Mouse (Mus musculus) midbrain, postnatal 0 days (tissue): ENCODE results near the gene Fam234a. TPM values are rescaled to one million over a fixed set of nuclear protein-coding genes. Genes with fewer than 3 reads are reported as not detected.

Experiments
- ATAC-seq: fragments of 200-750 bp; cut with Nextera tagmentation; 2 replicates; pipeline ENCODE4 v1.8.0; 2017; ENCODE audit warnings: moderate number of reproducible peaks, mild to moderate bottlenecking, moderate TSS enrichment, moderate library complexity; ENCODE audit not compliant: low FRiP score
- DNase-seq: peaks from one replicate; pipeline ENCODE4 v3.0.0-alpha.2; 2015; ENCODE audit warnings: low spot score
- H3K27ac ChIP-seq: fragments of 300-500 bp; sonication (generic); 2 replicates; pipeline ENCODE4 v1.5.1; 2014; ENCODE audit warnings: low read depth, mild to moderate bottlenecking, low read length, mixed read lengths
- H3K27me3 ChIP-seq: fragments of 300-500 bp; sonication (generic); 2 replicates; pipeline ENCODE4 v1.6.1; 2014; ENCODE audit warnings: low read length, control low read depth, mixed read lengths; ENCODE audit not compliant: insufficient read depth
- H3K36me3 ChIP-seq: fragments of 300-500 bp; sonication (generic); 2 replicates; pipeline ENCODE4 v1.6.1; 2014; ENCODE audit warnings: low read length, control low read depth, mixed read lengths; ENCODE audit not compliant: insufficient read depth
- H3K4me1 ChIP-seq: fragments of 300-500 bp; sonication (generic); 2 replicates; pipeline ENCODE4 v1.6.1; 2014; ENCODE audit warnings: mild to moderate bottlenecking, control low read depth, antibody characterized with exemption, low read length, mixed read lengths; ENCODE audit not compliant: insufficient read depth
- H3K4me2 ChIP-seq: fragments of 300-500 bp; sonication (generic); 2 replicates; pipeline ENCODE4 v1.6.1; 2014; ENCODE audit warnings: low read depth, mild to moderate bottlenecking, low read length, mixed read lengths; ENCODE audit not compliant: poor library complexity, severe bottlenecking
- H3K4me3 ChIP-seq: fragments of 300-500 bp; sonication (generic); 2 replicates; pipeline ENCODE4 v1.5.1; 2014; ENCODE audit warnings: low read depth, mild to moderate bottlenecking, low read length, moderate library complexity
- H3K9ac ChIP-seq: fragments of 300-500 bp; sonication (generic); replicated peaks from 2 replicates; pipeline ENCODE4 v1.6.1; 2014; ENCODE audit warnings: mild to moderate bottlenecking, low read length, moderate library complexity, mixed read lengths; ENCODE audit not compliant: poor library complexity, severe bottlenecking
- H3K9me3 ChIP-seq: fragments of 300-500 bp; sonication (generic); 2 replicates; pipeline ENCODE4 v1.6.1; 2016; ENCODE audit warnings: low read length, control low read depth
- CTCF ChIP-seq: IDR thresholded peaks from 2 replicates; pipeline ENCODE4 v1.5.1; 2016; ENCODE audit warnings: antibody characterized with exemption, mild to moderate bottlenecking
- WGBS: fragments of 180-500 bp; shearing (Covaris S2); extraction: QIAGEN DNeasy Blood & Tissue Kit; methylation state at CpG from one replicate; pipeline ENCODE4 v1.1.7; 2014; 5-methylcytosine and 5-hydroxymethylcytosine counted together
- polyA plus RNA-seq: library from polyadenylated mRNA; unstranded; fragments of >200 nt; fragmentation: Nextera tagmentation; extraction: Ambion mirVana; gene quantifications from 2 replicates; pipeline ENCODE4 v1.2.1, GENCODE M21; 2015
- total RNA-seq: library from RNA; depleted of rRNA; stranded (reverse); fragments of >200 nt; gene quantifications from 2 replicates; pipeline ENCODE4 v1.2.3, GENCODE M21; 2014

Gene Fam234a
- total and polyA plus RNA-seq, 2 experiments from 2014 or later: 31.5 to 32.4 TPM

GRCm38 (mm10) chr17:26203321-26203811 lies 40.7 kb downstream of the Fam234a start:
- H3K4me2 ChIP-seq: peak overlapping the region; percentile 93
- 0 out of 2 replicates have a peak, but pooled peaks cover 3% of the 10 kb centered on the region for H3K4me1 ChIP-seq
- ATAC-seq: 0 out of 2 replicates have a peak, but pooled peaks have one; percentile 17
- H3K9me3 ChIP-seq: no peaks in the 10 kb centered on the region
- WGBS: 1% methylated on average over 30 of the region's 30 CpGs
- H3K36me3 ChIP-seq: no peaks in the 10 kb centered on the region
- H3K9ac ChIP-seq: peak overlapping the region; percentile 50
- peak; percentile 30 for DNase-seq
- no peak overlapping the region for H3K27ac ChIP-seq
- peak overlapping the region; percentile 45 for H3K4me3 ChIP-seq
- H3K27me3 ChIP-seq: peaks cover 27% of the 10 kb centered on the region
- TF ChIP-seq CTCF: no peak

GRCm38 (mm10) chr17:26202737-26203136 lies 41.3 kb downstream of the Fam234a start, which contains the start of gene Rgs11:
Gene Rgs11 (plus strand): TSS chr17:26202951.
- TF ChIP-seq CTCF: no peak
- peaks cover 27% of the 10 kb centered on the region for H3K27me3 ChIP-seq
- H3K27ac ChIP-seq: no peak within 1 kb of the TSS
- H3K9ac ChIP-seq: peak within 1 kb of the TSS; percentile 50
- H3K36me3 ChIP-seq: peaks cover 3% of the 10 kb centered on the region; the same call in 1 of the 2 replicates
- 0 out of 2 replicates have a peak, but pooled peaks cover 3% of the 10 kb centered on the region for H3K4me1 ChIP-seq
- 2% methylated on average over 22 of the region's 22 CpGs for WGBS
- H3K4me2 ChIP-seq: peak within 1 kb of the TSS; percentile 93
- DNase-seq: no peak
- H3K9me3 ChIP-seq: no peaks in the 10 kb centered on the region
- 0 out of 2 replicates have a peak, but pooled peaks have one; percentile 9 for ATAC-seq
- peak within 1 kb of the TSS; percentile 45 for H3K4me3 ChIP-seq

GRCm38 (mm10) chr17:26201998-26202397 lies 42.0 kb downstream of the Fam234a start:
- 0 out of 2 replicates have a peak, but pooled peaks cover 3% of the 10 kb centered on the region for H3K4me1 ChIP-seq
- H3K9ac ChIP-seq: no peak overlapping the region
- H3K27ac ChIP-seq: no peak overlapping the region
- peaks cover 27% of the 10 kb centered on the region for H3K27me3 ChIP-seq
- H3K36me3 ChIP-seq: peaks cover 10% of the 10 kb centered on the region
- DNase-seq (no peak), ATAC-seq (no peak)
- no peaks in the 10 kb centered on the region for H3K9me3 ChIP-seq
- H3K4me3 ChIP-seq: no peak overlapping the region
- H3K4me2 ChIP-seq: peak overlapping the region; percentile 93
- no peak for TF ChIP-seq CTCF

- no peaks in the 10 kb centered on the region for H3K9me3 ChIP-seq
- H3K9ac ChIP-seq: peak overlapping the region; percentile 81
- peak overlapping the region; percentile 76 for H3K4me3 ChIP-seq
- H3K36me3 ChIP-seq: peaks cover 15% of the 10 kb centered on the region
- DNase-seq (peak; percentile 28), ATAC-seq (peak; percentile 44)
- 1% methylated on average over 82 of the region's 92 CpGs for WGBS
- H3K4me2 ChIP-seq: peak overlapping the region; percentile 93
- H3K27me3 ChIP-seq: peaks cover 27% of the 10 kb centered on the region
- 0 out of 2 replicates have a peak, but pooled peaks cover 3% of the 10 kb centered on the region for H3K4me1 ChIP-seq
- H3K27ac ChIP-seq: no peak overlapping the region; the same call in 1 of the 2 replicates
- TF ChIP-seq CTCF: peak; percentile 10; the same call in 1 of the 2 replicates
Measured at GRCm38 (mm10) chr17:26200831-26201705, 43.0 kb downstream of the Fam234a start.

GRCm38 (mm10) chr17:26198892-26199291 lies 45.1 kb downstream of the Fam234a start, which contains the start of gene Pdia2:
Gene Pdia2 (minus strand): TSS chr17:26199087.
- Histone ChIP-seq H3K27ac (no peak within 1 kb of the TSS), H3K36me3 (peaks cover 33% of the 10 kb centered on the region), H3K9ac (no peak within 1 kb of the TSS), H3K27me3 (peaks cover 19% of the 10 kb centered on the region), H3K9me3 (no peaks in the 10 kb centered on the region), H3K4me2 (peak within 1 kb of the TSS; percentile 93; the same call in 1 of the 2 replicates), H3K4me1 (0 out of 2 replicates have a peak, but pooled peaks cover 3% of the 10 kb centered on the region), H3K4me3 (no peak within 1 kb of the TSS)
- DNase-seq: no peak
- no peak for TF ChIP-seq CTCF
- WGBS: 82% methylated on average over 4 of the region's 4 CpGs
- no peak for ATAC-seq
